Comparison of ENCODE assay signal across 14 mouse cellular contexts in genomic region chr14:71673837-71674236, GRCm38 (mm10).
A peak's percentile ranks its signal among the peaks of the same experiment; 100 is the strongest.
DNase-seq lines count a peak whose midpoint lies in the region; ATAC-seq and TF ChIP-seq lines count a peak whose summit lies in the region.
"Had no signal": no experiment of that assay in that cellular context is flagged by ENCODE, and none has a peak within 500 bp of the region (broad histone marks: within the 10 kb centered on the region; RNA-seq: fewer than 3 reads in every experiment).

No protein-coding gene starts in this region.

- H3K9ac ChIP-seq in forebrain, embryonic 16.5 days (replicated peaks; ENCODE audit: low read depth, low read length): no peak overlapping the region
- H3K9ac ChIP-seq: embryonic facial prominence, embryonic 15.5 days had no signal

- H3K4me1 ChIP-seq in forebrain, embryonic 16.5 days (replicated peaks; ENCODE audit: control insufficient read depth, insufficient read depth, low read length): peaks cover 9% of the 10 kb centered on the region
- H3K4me1 ChIP-seq in forebrain, embryonic 10.5 days: 0 out of 2 replicates have a peak, but pooled peaks cover 3% of the 10 kb centered on the region
- peaks cover 16% of the 10 kb centered on the region for H3K4me1 ChIP-seq in cerebellum, adult 2 months (ENCODE audit: control insufficient read depth, insufficient read depth, low read length)
- no peaks in the 10 kb centered on the region for H3K4me1 ChIP-seq in limb, embryonic 10.5 days
- H3K4me1 ChIP-seq: embryonic facial prominence, embryonic 15.5 days had no signal

- H3K9me3 ChIP-seq in forebrain, embryonic 16.5 days (ENCODE audit: control insufficient read depth, low read length): no peaks in the 10 kb centered on the region
- no peaks in the 10 kb centered on the region for H3K9me3 ChIP-seq in forebrain, embryonic 10.5 days
- no peaks in the 10 kb centered on the region for H3K9me3 ChIP-seq in limb, embryonic 10.5 days (replicated peaks)
- H3K9me3 ChIP-seq: embryonic facial prominence, embryonic 15.5 days had no signal

- H3K36me3 ChIP-seq in forebrain, embryonic 16.5 days (ENCODE audit: control insufficient read depth, insufficient read depth): no peaks in the 10 kb centered on the region
- no peaks in the 10 kb centered on the region for H3K36me3 ChIP-seq in forebrain, embryonic 10.5 days (replicated peaks)
- H3K36me3 ChIP-seq in limb, embryonic 10.5 days: no peaks in the 10 kb centered on the region
- H3K36me3 ChIP-seq: embryonic facial prominence, embryonic 15.5 days had no signal

- no peak overlapping the region for H3K27ac ChIP-seq in forebrain, embryonic 16.5 days (ENCODE audit: low read length)
- H3K27ac ChIP-seq in forebrain, embryonic 10.5 days: no peak overlapping the region
- H3K27ac ChIP-seq in cerebellum, adult 2 months (ENCODE audit: insufficient read depth, low read length): no peak overlapping the region
- H3K27ac ChIP-seq in limb, embryonic 10.5 days: no peak overlapping the region
- H3K27ac ChIP-seq: embryonic facial prominence, embryonic 15.5 days had no signal

- no peaks in the 10 kb centered on the region for H3K27me3 ChIP-seq in forebrain, embryonic 16.5 days (replicated peaks; ENCODE audit: control insufficient read depth, insufficient read depth, low read length)
- H3K27me3 ChIP-seq in forebrain, embryonic 10.5 days (ENCODE audit: poor library complexity, severe bottlenecking): no peaks in the 10 kb centered on the region
- no peaks in the 10 kb centered on the region for H3K27me3 ChIP-seq in cerebellum, adult 2 months (ENCODE audit: control insufficient read depth, insufficient read depth, low read length)
- no peaks in the 10 kb centered on the region for H3K27me3 ChIP-seq in limb, embryonic 10.5 days (ENCODE audit: low read depth, poor library complexity, severe bottlenecking)
- H3K27me3 ChIP-seq: embryonic facial prominence, embryonic 15.5 days; Patski had no signal

- no peak overlapping the region for H3K4me2 ChIP-seq in forebrain, embryonic 16.5 days (ENCODE audit: low read length)
- H3K4me2 ChIP-seq: embryonic facial prominence, embryonic 15.5 days had no signal

- DNase-seq in forebrain, embryonic 10.5 days (ENCODE audit: extremely low spot score, low spot score): no peak
- peak; percentile 0 for DNase-seq in lung, postnatal 36 days
- no peak for DNase-seq in lung, postnatal 25 days (ENCODE audit: low spot score)
- DNase-seq in cerebellum, adult 2 months: peak; percentile 95 to 97
- peak; percentile 26 to 46 for DNase-seq in layer of hippocampus, postnatal 10 days (ENCODE audit: low spot score in 2 of 2)
- DNase-seq in neural tube, embryonic 10.5 days (ENCODE audit: extremely low spot score, low spot score): no peak
- DNase-seq in limb, embryonic 10.5 days (ENCODE audit: low spot score): no peak
- DNase-seq: gastrocnemius, postnatal 10 days; lung, adult 2 months; thymus, adult 18-20 months had no signal

- peak; percentile 18; the same call in 1 of the 2 replicates for ATAC-seq in forebrain, embryonic 16.5 days
- ATAC-seq: intestine, postnatal 0 days; Patski had no signal

- WGBS in forebrain, embryonic 16.5 days: 47% methylated on average over 2 of the region's 2 CpGs
- 93% methylated on average over 2 of the region's 2 CpGs for WGBS in forebrain, embryonic 10.5 days
- WGBS in cerebellum, adult 2 months: 5% methylated on average over 2 of the region's 2 CpGs
- WGBS in limb, embryonic 10.5 days: 91% methylated on average over 2 of the region's 2 CpGs

- no peak for TF ChIP-seq POLR2A in cerebellum, adult 2 months (IDR thresholded peaks at IDR 0.05; ENCODE audit: borderline replicate concordance, insufficient read depth, low read length)

- no peak for TF ChIP-seq CTCF in cerebellum, adult 2 months (IDR thresholded peaks at IDR 0.05; ENCODE audit: borderline replicate concordance, insufficient read depth, low read depth, low read length)

- H3K4me3 ChIP-seq in forebrain, embryonic 16.5 days (replicated peaks; ENCODE audit: low read length): no peak overlapping the region
- no peak overlapping the region for H3K4me3 ChIP-seq in forebrain, embryonic 10.5 days
- no peak overlapping the region for H3K4me3 ChIP-seq in cerebellum, adult 2 months (replicated peaks; ENCODE audit: insufficient read depth, low read depth, low read length)
- H3K4me3 ChIP-seq in limb, embryonic 10.5 days: no peak overlapping the region
- H3K4me3 ChIP-seq: embryonic facial prominence, embryonic 15.5 days had no signal

Comparison
In these comparisons a context has a peak if more than half of its experiments do, and no peak if none do; other contexts are left out.
1. DNase-seq: peak in lung, postnatal 36 days (single experiment), cerebellum, adult 2 months (2 of 2) and layer of hippocampus, postnatal 10 days (2 of 2); none in forebrain, embryonic 10.5 days (single experiment), lung, postnatal 25 days (single experiment), neural tube, embryonic 10.5 days (single experiment) and limb, embryonic 10.5 days (single experiment).